Mouse (Mus musculus) limb, embryonic 11.5 days (tissue): ENCODE measurements around the gene Prep. TPM values are rescaled to one million over a fixed set of nuclear protein-coding genes. Genes with fewer than 3 reads are reported as not detected.

Experiments
- ATAC-seq: fragments of 200-750 bp; cut with Nextera tagmentation; 2 replicates; pipeline ENCODE4 v1.8.0; 2017; ENCODE audit warnings: low read depth; ENCODE audit not compliant: insufficient number of reproducible peaks, low FRiP score, low TSS enrichment
- DNase-seq: peaks from one replicate; pipeline ENCODE4 v3.0.0-alpha.2; 2015; ENCODE audit warnings: low spot score
- H3K27ac ChIP-seq: fragments of 300-500 bp; sonication (generic); replicated peaks from 2 replicates; pipeline ENCODE4 v1.5.1; 2014; ENCODE audit warnings: low read depth, mild to moderate bottlenecking, low read length
- H3K27me3 ChIP-seq: fragments of 300-500 bp; sonication (generic); 2 replicates; pipeline ENCODE4 v1.6.1; 2014; ENCODE audit warnings: mild to moderate bottlenecking, low read length, mixed read lengths; ENCODE audit not compliant: control insufficient read depth, insufficient read depth
- H3K36me3 ChIP-seq: fragments of 300-500 bp; sonication (generic); 2 replicates; pipeline ENCODE4 v1.6.1; 2014; ENCODE audit warnings: mild to moderate bottlenecking, low read length, moderate library complexity, mixed read lengths; ENCODE audit not compliant: control insufficient read depth, insufficient read depth
- H3K4me1 ChIP-seq: fragments of 300-500 bp; sonication (generic); 2 replicates; pipeline ENCODE4 v1.6.1; 2014; ENCODE audit warnings: low read length, mixed read lengths; ENCODE audit not compliant: control insufficient read depth, insufficient read depth
- H3K4me2 ChIP-seq: fragments of 300-500 bp; sonication (generic); 2 replicates; pipeline ENCODE4 v1.6.1; 2014; ENCODE audit warnings: low read depth, mild to moderate bottlenecking, moderate library complexity; ENCODE audit not compliant: severe bottlenecking
- H3K4me3 ChIP-seq: fragments of 300-500 bp; sonication (generic); 2 replicates; pipeline ENCODE4 v1.5.1; 2014; ENCODE audit warnings: low read depth, low read length
- H3K9ac ChIP-seq: fragments of 300-500 bp; sonication (generic); 2 replicates; pipeline ENCODE4 v1.6.1; 2014; ENCODE audit warnings: mild to moderate bottlenecking, low read length
- H3K9me3 ChIP-seq: fragments of 300-500 bp; sonication (generic); 2 replicates; pipeline ENCODE4 v1.6.1; 2016; ENCODE audit warnings: low read length; ENCODE audit not compliant: control insufficient read depth
- WGBS: fragments of 180-500 bp; shearing (Covaris S2); extraction: QIAGEN DNeasy Blood & Tissue Kit; methylation state at CpG from one replicate; pipeline ENCODE4 v1.1.7; 2014; 5-methylcytosine and 5-hydroxymethylcytosine counted together
- polyA plus RNA-seq: library from polyadenylated mRNA; unstranded; fragments of >200 nt; fragmentation: Nextera tagmentation; extraction: Ambion mirVana; gene quantifications from 2 replicates; pipeline ENCODE4 v1.2.1, GENCODE M21; 2014

The Prep gene
- polyA plus RNA-seq, 1 experiment from 2014 or later = 35.8 TPM

DNA sequence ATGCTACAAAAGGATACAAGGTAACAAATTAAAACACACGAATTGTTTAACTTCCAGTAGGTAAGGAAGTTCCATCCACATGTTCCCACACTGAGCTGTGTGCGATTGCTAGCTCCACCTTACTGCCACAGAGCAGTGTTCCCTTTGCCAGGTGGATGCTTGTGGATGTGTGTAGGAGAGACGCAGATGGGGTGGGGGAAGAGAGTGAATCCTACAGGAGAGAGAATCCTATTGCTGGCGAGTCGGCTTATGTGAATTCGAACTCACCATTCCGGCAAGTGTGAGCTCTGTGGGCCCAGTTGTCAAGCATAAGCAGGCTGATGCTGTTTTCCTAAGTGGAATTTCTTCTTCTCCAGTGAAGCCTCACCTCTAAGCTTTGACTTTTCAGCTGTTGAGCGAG lies 42.0 kb downstream of the Prep start:
- no peaks in the 10 kb centered on the region for H3K4me1 ChIP-seq
- no peaks in the 10 kb centered on the region for H3K27me3 ChIP-seq
- DNase-seq (no peak), ATAC-seq (no peak)
- H3K36me3 ChIP-seq = peaks cover 11% of the 10 kb centered on the region
- no peak overlapping the region for H3K4me2 ChIP-seq
- H3K4me3 ChIP-seq = no peak overlapping the region
- H3K9ac ChIP-seq = no peak overlapping the region
- H3K9me3 ChIP-seq = no peaks in the 10 kb centered on the region
- no peak overlapping the region for H3K27ac ChIP-seq
- 95% methylated on average over 8 of the region's 8 CpGs for WGBS

GRCm38 (mm10) chr10:45109974-45110373 lies 43.0 kb downstream of the Prep start:
- H3K4me2 ChIP-seq = no peak overlapping the region
- no peaks in the 10 kb centered on the region for H3K4me1 ChIP-seq
- no peak for DNase-seq
- no peak overlapping the region for H3K4me3 ChIP-seq
- no peak for ATAC-seq
- no peak overlapping the region for H3K9ac ChIP-seq
- WGBS = 92% methylated on average over 6 of the region's 6 CpGs
- no peak overlapping the region for H3K27ac ChIP-seq
- H3K36me3 ChIP-seq = peaks cover 11% of the 10 kb centered on the region
- H3K9me3 ChIP-seq = no peaks in the 10 kb centered on the region
- H3K27me3 ChIP-seq = no peaks in the 10 kb centered on the region

GRCm38 (mm10) chr10:45112927-45113326 lies 45.9 kb downstream of the Prep start:
- ATAC-seq (no peak), DNase-seq (no peak)
- H3K9ac ChIP-seq = no peak overlapping the region
- H3K4me3 ChIP-seq = no peak overlapping the region
- no peaks in the 10 kb centered on the region for H3K4me1 ChIP-seq
- WGBS = 59% methylated on average over 11 of the region's 11 CpGs
- no peak overlapping the region for H3K27ac ChIP-seq
- no peaks in the 10 kb centered on the region for H3K27me3 ChIP-seq
- no peaks in the 10 kb centered on the region for H3K9me3 ChIP-seq
- no peak overlapping the region for H3K4me2 ChIP-seq
- peaks cover 15% of the 10 kb centered on the region; the same call in 1 of the 2 replicates for H3K36me3 ChIP-seq

GRCm38 (mm10) chr10:45114462-45114861 lies 47.5 kb downstream of the Prep start:
- Histone ChIP-seq H3K9me3 (no peaks in the 10 kb centered on the region), H3K4me3 (no peak overlapping the region), H3K36me3 (peaks cover 17% of the 10 kb centered on the region; the same call in 1 of the 2 replicates), H3K4me1 (no peaks in the 10 kb centered on the region), H3K9ac (no peak overlapping the region), H3K27me3 (no peaks in the 10 kb centered on the region), H3K27ac (no peak overlapping the region), H3K4me2 (no peak overlapping the region)
- ATAC-seq = no peak
- peak; percentile 34 for DNase-seq
- 79% methylated on average over 4 of the region's 4 CpGs for WGBS

DNA sequence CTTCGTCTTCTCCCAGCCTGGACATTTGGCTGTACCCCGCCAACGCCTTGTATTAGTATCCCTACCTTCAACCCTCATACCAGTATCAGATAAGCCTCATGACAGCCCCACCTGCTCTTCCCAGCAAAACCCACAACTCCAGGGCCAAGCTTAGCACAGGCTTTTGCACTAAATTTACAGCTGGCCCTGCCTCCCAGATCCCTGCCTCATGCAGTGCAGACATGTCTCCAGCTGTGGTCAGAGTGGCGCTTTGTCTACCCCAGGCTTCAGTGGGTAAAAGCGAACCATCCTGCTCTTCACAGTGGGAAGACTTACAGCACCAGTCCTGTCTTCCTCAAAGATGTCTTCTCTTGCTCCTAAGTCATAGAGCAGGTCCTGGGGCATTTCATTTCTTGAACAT lies 49.8 kb downstream of the Prep start:
- no peak for DNase-seq
- Histone ChIP-seq H3K4me1 (no peaks in the 10 kb centered on the region), H3K9ac (no peak overlapping the region), H3K36me3 (peaks cover 22% of the 10 kb centered on the region; the same call in 1 of the 2 replicates), H3K27me3 (no peaks in the 10 kb centered on the region), H3K9me3 (no peaks in the 10 kb centered on the region), H3K27ac (no peak overlapping the region), H3K4me3 (no peak overlapping the region), H3K4me2 (no peak overlapping the region)
- 92% methylated on average over 5 of the region's 5 CpGs for WGBS
- no peak for ATAC-seq

GRCm38 (mm10) chr10:45118389-45118788 lies 51.4 kb downstream of the Prep start:
- DNase-seq = no peak
- 93% methylated on average over 8 of the region's 8 CpGs for WGBS
- ATAC-seq = no peak
- Histone ChIP-seq H3K9me3 (no peaks in the 10 kb centered on the region), H3K27ac (no peak overlapping the region), H3K4me2 (no peak overlapping the region), H3K4me3 (no peak overlapping the region), H3K4me1 (no peaks in the 10 kb centered on the region), H3K36me3 (peaks cover 18% of the 10 kb centered on the region; the same call in 1 of the 2 replicates), H3K27me3 (no peaks in the 10 kb centered on the region), H3K9ac (no peak overlapping the region)

DNA sequence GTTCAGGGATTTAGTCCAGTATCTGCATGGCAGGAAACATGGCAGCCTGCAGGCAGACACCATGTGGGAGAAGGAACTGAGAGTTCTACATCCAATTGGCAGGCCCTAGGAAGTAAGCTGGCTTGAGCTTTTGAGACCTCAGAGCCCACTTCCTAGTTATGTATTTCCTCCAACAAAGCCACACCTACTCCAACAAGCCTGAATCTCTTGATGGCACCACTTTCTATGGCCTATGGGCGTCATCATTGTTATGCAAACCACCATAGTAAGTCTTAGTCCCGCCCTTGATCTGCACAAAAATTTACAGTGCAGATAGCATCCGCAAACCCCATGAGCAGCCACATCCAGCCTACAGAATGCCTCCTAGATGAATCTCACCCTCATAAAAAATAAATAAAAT lies 54.6 kb downstream of the Prep start:
- ATAC-seq (no peak), DNase-seq (no peak)
- Histone ChIP-seq H3K27me3 (no peaks in the 10 kb centered on the region), H3K36me3 (peaks cover 12% of the 10 kb centered on the region; the same call in 1 of the 2 replicates), H3K9me3 (no peaks in the 10 kb centered on the region), H3K4me2 (no peak overlapping the region), H3K27ac (no peak overlapping the region), H3K4me3 (no peak overlapping the region), H3K9ac (no peak overlapping the region), H3K4me1 (no peaks in the 10 kb centered on the region)
- 97% methylated on average over 3 of the region's 3 CpGs for WGBS

- no peak for DNase-seq
- no peak overlapping the region for H3K4me3 ChIP-seq
- H3K9me3 ChIP-seq = no peaks in the 10 kb centered on the region
- no peak overlapping the region for H3K9ac ChIP-seq
- H3K36me3 ChIP-seq = peaks cover 12% of the 10 kb centered on the region
- H3K4me2 ChIP-seq = no peak overlapping the region
- H3K4me1 ChIP-seq = no peaks in the 10 kb centered on the region
- ATAC-seq = no peak
- 61% methylated on average over 5 of the region's 5 CpGs for WGBS
- H3K27me3 ChIP-seq = no peaks in the 10 kb centered on the region
- no peak overlapping the region for H3K27ac ChIP-seq
Observed at GRCm38 (mm10) chr10:45122476-45122875, 55.5 kb downstream of the Prep start.

- DNase-seq = no peak
- Histone ChIP-seq H3K4me1 (no peaks in the 10 kb centered on the region), H3K36me3 (peaks cover 12% of the 10 kb centered on the region), H3K4me2 (no peak overlapping the region), H3K27ac (no peak overlapping the region), H3K27me3 (no peaks in the 10 kb centered on the region), H3K4me3 (no peak overlapping the region), H3K9ac (no peak overlapping the region), H3K9me3 (no peaks in the 10 kb centered on the region)
- no peak for ATAC-seq
- WGBS = 80% methylated on average over 6 of the region's 6 CpGs
Observed at GRCm38 (mm10) chr10:45123011-45123410, 56.0 kb downstream of the Prep start.
